Mouse (Mus musculus) Patski (cell line): ENCODE data around the gene Mip. TPM values are rescaled to one million over a fixed set of nuclear protein-coding genes. Genes with fewer than 3 reads are reported as not detected.
A peak's percentile ranks its signal among the peaks of the same experiment; 100 is the strongest.
"Not testable (repeated sequence)": the region's sequence is repeated elsewhere in the genome, so short reads cannot be mapped to it uniquely, and the experiment has no call there.

ENCODE experiments used
- ATAC-seq: fragments of 100-300 bp; one replicate; pipeline ENCODE4 v1.8.0; 2021
- CTCF ChIA-PET: fragments of 350-600 bp; sonication (Branson Sonifier 250); formaldehyde crosslinking; loops from one replicate; lab custom pipeline; 2022; ENCODE audit warnings: inconsistent platforms; lab: Charles Lee
- POLR2A ChIA-PET: fragments of 350-600 bp; sonication (Branson Sonifier 250); formaldehyde crosslinking; loops from one replicate; lab custom pipeline; 2022; ENCODE audit warnings: antibody characterized with exemption, inconsistent platforms; lab: Charles Lee
- DNase-seq: peaks from one replicate; pipeline ENCODE4 v3.0.0-alpha.2; 2011; ENCODE audit warnings: low read depth, low spot score
- H3K27me3 ChIP-seq: fragments of 371-371 bp; one replicate; pipeline ENCODE4 v1.5.1; 2021
- CTCF ChIP-seq: fragments of 100-300 bp; IDR thresholded peaks from one replicate; pipeline ENCODE4 v1.5.1; 2021
- in situ Hi-C: fragments of 300-500 bp; cut with MboI; formaldehyde crosslinking; loops from 3 replicates; pipeline ENCODE4 v1.11.1; 2018; ENCODE audit warnings: low pct_unique_long_range_greater_than_20kb, mixed read lengths
- polyA plus RNA-seq: library from polyadenylated mRNA; unstranded; gene quantifications from one replicate; pipeline ENCODE4 v1.2.3, GENCODE M21; 2021

Gene Mip
- polyA plus RNA-seq, 1 experiment from 2014 or later, result 0.04 TPM

- DNase-seq (no peak), ATAC-seq (no peak)
- TF ChIP-seq CTCF, result no peak
- in situ Hi-C loops, result loop anchor here (10.0 to 25.0 kb wide), 2 partner anchors 247 to 504 kb away; no protein-coding TSS in a partner anchor
- H3K27me3 ChIP-seq, result no peaks in the 10 kb centered on the region
- ChIA-PET CTCF (interaction anchor here (1.5 to 3.0 kb wide), 3 partner anchors 15 to 101 kb away, joined by 4 to 14 read pairs (median 6); partner anchors contain the start of gene Baz2a), POLR2A (interaction anchor here (1.4 kb wide), 1 partner anchor 100 kb away, joined by 3 read pairs; the partner anchor contains the start of gene Baz2a)
These were observed 34.2 kb upstream of the Mip start for GRCm38 (mm10) chr10:128191472-128191871.

GRCm38 (mm10) chr10:128192030-128192766 is 33.4 kb upstream of the Mip start:
- H3K27me3 ChIP-seq, ATAC-seq, DNase-seq: not testable (repeated sequence)
- ChIA-PET CTCF (interaction anchor here (0.6 to 2.2 kb wide), 3 partner anchors 15 to 101 kb away, joined by 3 to 6 read pairs (median 4); partner anchors contain the start of gene Baz2a), POLR2A (interaction anchor here (1.4 kb wide), 1 partner anchor 101 kb away, joined by 3 read pairs; the partner anchor contains the start of gene Baz2a)
- in situ Hi-C loops, result loop anchor here (10.0 to 25.0 kb wide), 2 partner anchors 247 to 505 kb away; no protein-coding TSS in a partner anchor

GRCm38 (mm10) chr10:128193113-128193512 is 32.5 kb upstream of the Mip start:
- no peak for TF ChIP-seq CTCF
- CTCF ChIA-PET, result interaction anchor here (0.6 to 2.2 kb wide), 2 partner anchors 52 to 102 kb away, joined by 3 to 6 read pairs; partner anchors contain the start of gene Baz2a

GRCm38 (mm10) chr10:128194024-128194550 is 31.6 kb upstream of the Mip start, which contains the start of gene Gls2:
Gls2 (plus strand) TSS chr10:128194457.
- in situ Hi-C loops, result loop anchor here (10.0 to 25.0 kb wide), 2 partner anchors 249 to 507 kb away; no protein-coding TSS in a partner anchor
- ChIA-PET POLR2A (interaction anchor here (1.3 to 1.7 kb wide), 2 partner anchors 18 to 136 kb away, joined by 3 to 4 read pairs; partner anchors contain the start of gene Spryd4), CTCF (interaction anchor here (1.9 kb wide), 1 partner anchor 52 kb away, joined by 4 read pairs; no protein-coding TSS in a partner anchor)
- peak; percentile 49 for DNase-seq
- no peak for TF ChIP-seq CTCF
- no peaks in the 10 kb centered on the region for H3K27me3 ChIP-seq
- peak; percentile 97 for ATAC-seq

More at GRCm38 (mm10) chr10:128193113-128193512, 32.5 kb upstream of the Mip start:
- in situ Hi-C loops, result loop anchor here (10.0 to 25.0 kb wide), 2 partner anchors 248 to 506 kb away; no protein-coding TSS in a partner anchor
- no peak for ATAC-seq
- POLR2A ChIA-PET, result interaction anchor here (1.3 to 1.4 kb wide), 2 partner anchors 102 to 135 kb away, joined by 3 read pairs; partner anchors contain the start of gene Baz2a
- no peak for DNase-seq
- H3K27me3 ChIP-seq, result no peaks in the 10 kb centered on the region

- peak; percentile 89 for ATAC-seq
- no peak for TF ChIP-seq CTCF
- POLR2A ChIA-PET, result interaction anchor here (0.7 to 1.7 kb wide), 3 partner anchors 15 to 367 kb away, joined by 3 to 4 read pairs (median 3); partner anchors contain the start of gene Spryd4
- DNase-seq, result no peak
- no peaks in the 10 kb centered on the region for H3K27me3 ChIP-seq
- in situ Hi-C loops, result loop anchor here (10.0 to 25.0 kb wide), 2 partner anchors 250 to 508 kb away; no protein-coding TSS in a partner anchor
- CTCF ChIA-PET, result interaction anchor here (1.9 kb wide), 1 partner anchor 53 kb away, joined by 4 read pairs; no protein-coding TSS in a partner anchor
These were observed 30.8 kb upstream of the Mip start for GRCm38 (mm10) chr10:128194551-128195461.

GRCm38 (mm10) chr10:128201856-128202255 is 23.8 kb upstream of the Mip start:
- ATAC-seq (no peak), DNase-seq (no peak)
- POLR2A ChIA-PET, result no interaction called here
- no peak for TF ChIP-seq CTCF
- in situ Hi-C loops, result no loop called here
- H3K27me3 ChIP-seq, result no peaks in the 10 kb centered on the region
- CTCF ChIA-PET, result no interaction called here

- H3K27me3 ChIP-seq, result no peaks in the 10 kb centered on the region
- DNase-seq, result no peak
- no peak for TF ChIP-seq CTCF
- in situ Hi-C loops, result no loop called here
- ChIA-PET POLR2A (no interaction called here), CTCF (no interaction called here)
- no peak for ATAC-seq
These were observed 20.7 kb upstream of the Mip start for GRCm38 (mm10) chr10:128204941-128205340.

- ATAC-seq, result no peak
- ChIA-PET CTCF (no interaction called here), POLR2A (interaction anchor here (0.6 kb wide), 1 partner anchor 72 kb away, joined by 3 read pairs; no protein-coding TSS in a partner anchor)
- DNase-seq, result no peak
- no peak for TF ChIP-seq CTCF
- in situ Hi-C loops, result no loop called here
- peaks cover 3% of the 10 kb centered on the region for H3K27me3 ChIP-seq
These were observed 17.3 kb upstream of the Mip start for GRCm38 (mm10) chr10:128208326-128208725.
